Mouse (Mus musculus) heart, postnatal 0 days (tissue): ENCODE measurements around the gene Rag2.

ENCODE experiments used
- CTCF ChIP-seq: IDR thresholded peaks from 2 replicates; pipeline ENCODE4 v1.5.1; 2016; ENCODE audit warnings: antibody characterized with exemption, control low read depth, low read depth
- EP300 ChIP-seq: IDR thresholded peaks from 2 replicates; pipeline ENCODE4 v1.6.1; 2016; ENCODE audit warnings: antibody characterized with exemption, low read depth

DNA sequence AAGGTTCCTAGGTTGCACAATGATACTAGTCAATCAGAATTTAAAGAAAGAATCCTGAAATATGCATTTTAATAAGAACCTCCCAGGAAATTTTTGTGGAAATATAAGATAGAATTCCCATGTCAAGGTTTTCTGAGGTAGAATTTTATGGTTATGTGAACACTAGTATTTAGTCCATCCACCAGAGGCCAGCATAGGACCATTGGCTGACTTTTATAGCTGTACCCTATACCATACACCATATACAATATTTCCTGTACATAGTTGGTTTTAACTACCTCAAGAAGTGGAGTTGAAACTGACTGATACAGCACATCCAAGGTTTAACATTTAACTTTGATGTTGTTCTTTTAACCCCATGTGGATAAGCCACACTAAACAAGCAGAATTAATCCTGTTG, 27.3 kb upstream of the Rag2 start:
- TF ChIP-seq CTCF: peak; percentile 47
- no peak for TF ChIP-seq EP300
